ENCODE assay signal across 12 mouse cellular contexts in genomic region chr7:105777316-105777715, GRCm38 (mm10). TPM values are rescaled to one million over a fixed set of nuclear protein-coding genes. Genes with fewer than 3 reads are reported as not detected.
DNase-seq lines count a peak whose midpoint lies in the region; ATAC-seq and TF ChIP-seq lines count a peak whose summit lies in the region.
"Had no signal": no experiment of that assay in that cellular context is flagged by ENCODE, and none has a peak within 500 bp of the region (broad histone marks: within the 10 kb centered on the region; RNA-seq: fewer than 3 reads in every experiment).

No protein-coding gene starts in this region.

- H3K4me1 ChIP-seq in forebrain, embryonic 10.5 days: peaks cover 36% of the 10 kb centered on the region
- peaks cover 16% of the 10 kb centered on the region for H3K4me1 ChIP-seq in forebrain, embryonic 14.5 days (ENCODE audit: control insufficient read depth, insufficient read depth, low read length)
- H3K4me1 ChIP-seq in kidney, embryonic 14.5 days (ENCODE audit: control insufficient read depth, insufficient read depth, low read length): peaks cover 45% of the 10 kb centered on the region
- H3K4me1 ChIP-seq in heart, embryonic 16.5 days (ENCODE audit: control insufficient read depth, insufficient read depth, low read length): peaks cover 19% of the 10 kb centered on the region
- H3K4me1 ChIP-seq in liver, postnatal 0 days (ENCODE audit: insufficient read depth): peaks cover 15% of the 10 kb centered on the region

- no peak for ATAC-seq in forebrain, embryonic 14.5 days
- ATAC-seq in kidney, embryonic 14.5 days (ENCODE audit: low FRiP score, low TSS enrichment): no peak
- no peak for ATAC-seq in heart, embryonic 16.5 days (replicated peaks; ENCODE audit: extremely low read depth, insufficient read depth, low FRiP score)
- no peak for ATAC-seq in liver, postnatal 0 days

- TF ChIP-seq CTCF in liver, postnatal 0 days (IDR thresholded peaks at IDR 0.05; ENCODE audit: low read depth): no peak

- H3K9me3 ChIP-seq in forebrain, embryonic 10.5 days: no peaks in the 10 kb centered on the region
- H3K9me3 ChIP-seq in forebrain, embryonic 14.5 days (replicated peaks; ENCODE audit: control insufficient read depth, low read length): no peaks in the 10 kb centered on the region
- H3K9me3 ChIP-seq in kidney, embryonic 14.5 days (ENCODE audit: control insufficient read depth, low read length): no peaks in the 10 kb centered on the region
- no peaks in the 10 kb centered on the region for H3K9me3 ChIP-seq in heart, embryonic 16.5 days (replicated peaks; ENCODE audit: control insufficient read depth, low read length)
- no peaks in the 10 kb centered on the region for H3K9me3 ChIP-seq in liver, postnatal 0 days (ENCODE audit: low read length)
- H3K9me3 ChIP-seq: forebrain, embryonic 15.5 days; liver, embryonic 13.5 days; midbrain, embryonic 12.5 days had no signal

- no peaks in the 10 kb centered on the region for H3K79me2 ChIP-seq in macrophage (ENCODE audit: inconsistent target)

- H3K36me3 ChIP-seq in forebrain, embryonic 10.5 days (replicated peaks): peaks cover 72% of the 10 kb centered on the region
- H3K36me3 ChIP-seq in forebrain, embryonic 14.5 days (ENCODE audit: control insufficient read depth, insufficient read depth, low read length): peaks cover 81% of the 10 kb centered on the region
- peaks cover 31% of the 10 kb centered on the region for H3K36me3 ChIP-seq in kidney, embryonic 14.5 days (ENCODE audit: control insufficient read depth, insufficient read depth, low read length)
- peaks cover 5% of the 10 kb centered on the region; the same call in 1 of the 2 replicates for H3K36me3 ChIP-seq in heart, embryonic 16.5 days (ENCODE audit: control insufficient read depth, insufficient read depth)
- no peaks in the 10 kb centered on the region for H3K36me3 ChIP-seq in macrophage (ENCODE audit: inconsistent target)
- no peaks in the 10 kb centered on the region for H3K36me3 ChIP-seq in liver, postnatal 0 days (replicated peaks; ENCODE audit: insufficient read depth, low read length)
- H3K36me3 ChIP-seq: liver, embryonic 13.5 days had no signal

- WGBS in forebrain, embryonic 10.5 days: 89% methylated on average over 1 of the region's 1 CpGs
- WGBS in forebrain, embryonic 14.5 days: 91% methylated on average over 1 of the region's 1 CpGs
- WGBS in kidney, embryonic 14.5 days: 89% methylated on average over 1 of the region's 1 CpGs
- 84% methylated on average over 1 of the region's 1 CpGs for WGBS in heart, embryonic 16.5 days
- whole genome bisulfite sequencing in macrophage (ENCODE audit: missing documents): 88% methylated on average over 1 of the region's 1 CpGs
- 76% methylated on average over 1 of the region's 1 CpGs for WGBS in liver, postnatal 0 days (ENCODE audit: insufficient replicate concordance)

- no peak overlapping the region for H3K4me3 ChIP-seq in forebrain, embryonic 10.5 days
- H3K4me3 ChIP-seq in forebrain, embryonic 14.5 days (ENCODE audit: low read depth, low read length): no peak overlapping the region
- H3K4me3 ChIP-seq in kidney, embryonic 14.5 days (ENCODE audit: low read length): peak overlapping the region; percentile 18; the same call in 1 of the 2 replicates
- no peak overlapping the region for H3K4me3 ChIP-seq in heart, embryonic 16.5 days (ENCODE audit: low read length)
- H3K4me3 ChIP-seq in macrophage (ENCODE audit: inconsistent target): no peak overlapping the region
- no peak overlapping the region for H3K4me3 ChIP-seq in liver, postnatal 0 days (ENCODE audit: low read depth, low read length)
- H3K4me3 ChIP-seq: forebrain, embryonic 15.5 days; liver, embryonic 13.5 days; midbrain, embryonic 12.5 days had no signal

- DNase-seq in forebrain, embryonic 10.5 days (ENCODE audit: extremely low spot score, low spot score): no peak
- DNase-seq in forebrain, embryonic 14.5 days (ENCODE audit: low spot score): no peak
- no peak for DNase-seq in kidney, postnatal 25 days
- DNase-seq in liver, postnatal 0 days: no peak
- DNase-seq in kidney, adult 9 months: no peak
- DNase-seq: liver, embryonic 13.5 days; thymus, postnatal 36 days had no signal

- H3K4me2 ChIP-seq in forebrain, embryonic 14.5 days (ENCODE audit: low read length): no peak overlapping the region
- H3K4me2 ChIP-seq in kidney, embryonic 14.5 days (replicated peaks; ENCODE audit: low read depth, low read length): peak overlapping the region; percentile 33; the same call in 1 of the 2 replicates
- H3K4me2 ChIP-seq in heart, embryonic 16.5 days (ENCODE audit: low read depth, low read length): peak overlapping the region; percentile 49
- H3K4me2 ChIP-seq in liver, postnatal 0 days (ENCODE audit: low read depth, low read length): no peak overlapping the region
- H3K4me2 ChIP-seq: forebrain, embryonic 15.5 days had no signal

- no peak overlapping the region for H3K9ac ChIP-seq in forebrain, embryonic 14.5 days (ENCODE audit: low read length)
- no peak overlapping the region for H3K9ac ChIP-seq in kidney, embryonic 14.5 days (ENCODE audit: low read depth, low read length)
- H3K9ac ChIP-seq in heart, embryonic 16.5 days (ENCODE audit: low read length): no peak overlapping the region
- no peak overlapping the region for H3K9ac ChIP-seq in liver, postnatal 0 days (replicated peaks)
- H3K9ac ChIP-seq: forebrain, embryonic 15.5 days; liver, embryonic 13.5 days had no signal

- H3K27me3 ChIP-seq in forebrain, embryonic 10.5 days (ENCODE audit: poor library complexity, severe bottlenecking): no peaks in the 10 kb centered on the region
- H3K27me3 ChIP-seq in forebrain, embryonic 14.5 days (replicated peaks; ENCODE audit: control insufficient read depth, insufficient read depth, low read length): no peaks in the 10 kb centered on the region
- no peaks in the 10 kb centered on the region for H3K27me3 ChIP-seq in kidney, embryonic 14.5 days (ENCODE audit: control insufficient read depth, insufficient read depth, low read length)
- H3K27me3 ChIP-seq in heart, embryonic 16.5 days (ENCODE audit: control insufficient read depth, insufficient read depth, low read length): no peaks in the 10 kb centered on the region
- no peaks in the 10 kb centered on the region for H3K27me3 ChIP-seq in liver, postnatal 0 days (ENCODE audit: insufficient read depth, low read length)
- H3K27me3 ChIP-seq: forebrain, embryonic 15.5 days; midbrain, embryonic 12.5 days had no signal

- peak overlapping the region; percentile 81; the same call in 1 of the 2 replicates for H3K27ac ChIP-seq in forebrain, embryonic 10.5 days
- no peak overlapping the region for H3K27ac ChIP-seq in forebrain, embryonic 14.5 days (ENCODE audit: low read depth, low read length)
- H3K27ac ChIP-seq in kidney, embryonic 14.5 days (ENCODE audit: low read depth, low read length): peak overlapping the region; percentile 84; the same call in 1 of the 2 replicates
- peak overlapping the region; percentile 89; the same call in 1 of the 2 replicates for H3K27ac ChIP-seq in heart, embryonic 16.5 days (ENCODE audit: low read length)
- H3K27ac ChIP-seq in macrophage: peak overlapping the region; percentile 72
- H3K27ac ChIP-seq in liver, postnatal 0 days (ENCODE audit: low read depth): no peak overlapping the region
- H3K27ac ChIP-seq: midbrain, embryonic 12.5 days had no signal

- TF ChIP-seq EP300 in liver, postnatal 0 days (IDR thresholded peaks at IDR 0.05; ENCODE audit: low read depth): no peak

RNA-seq across cellular contexts. Expression of gene Dchs1, which starts 10.1 kb away (rescaled TPM):
- 8.8 and 9.9 TPM in 2 replicates for polyA plus RNA-seq in forebrain, embryonic 10.5 days (2016; fragmentation: Nextera tagmentation; extraction: Ambion mirVana)
- 18.3 and 21.7 TPM in 2 replicates for polyA plus RNA-seq in forebrain, embryonic 14.5 days (2014; fragmentation: Nextera tagmentation; extraction: Ambion mirVana)
- polyA plus RNA-seq in kidney, embryonic 14.5 days (2014; fragmentation: Nextera tagmentation; extraction: Ambion mirVana): 13.1 and 19.0 TPM in 2 replicates
- 3.1 and 4.3 TPM in 2 replicates for polyA plus RNA-seq in heart, embryonic 16.5 days (2015; fragmentation: Nextera tagmentation; extraction: Ambion mirVana)
- 1 to 10 TPM in 7 of 26 experiments, under 1 TPM in 19; 0.04 to 2.8 (median 0.68) TPM for total RNA-seq in macrophage (2018; cell fraction: chromatin; rRNA removed)
- 1 to 10 TPM in 7 of 26 experiments, under 1 TPM in 19; 0.29 to 1.6 (median 0.72) TPM for total RNA-seq in macrophage (2018; cell fraction: cytosol; rRNA removed)
- total RNA-seq in macrophage (2018; cell fraction: nucleus; rRNA removed): 1 to 10 TPM in 18 of 26 experiments, under 1 TPM in 8; 0.58 to 2.6 (median 1.2) TPM
- 0.27 to 1.4 TPM (median 0.47 TPM) in 3 replicates for polyA plus RNA-seq in macrophage (2018)
- polyA plus RNA-seq in liver, postnatal 0 days (2015; fragmentation: Nextera tagmentation; extraction: Ambion mirVana): 0.45 and 0.58 TPM in 2 replicates

RNA-seq across cellular contexts. Expression of gene Tpp1, which starts 25.3 kb away (rescaled TPM):
- polyA plus RNA-seq in forebrain, embryonic 10.5 days (2016; fragmentation: Nextera tagmentation; extraction: Ambion mirVana): 60.2 and 62.6 TPM in 2 replicates
- polyA plus RNA-seq in forebrain, embryonic 14.5 days (2014; fragmentation: Nextera tagmentation; extraction: Ambion mirVana): 41.1 and 44.3 TPM in 2 replicates
- 58.0 and 86.4 TPM in 2 replicates for polyA plus RNA-seq in kidney, embryonic 14.5 days (2014; fragmentation: Nextera tagmentation; extraction: Ambion mirVana)
- polyA plus RNA-seq in heart, embryonic 16.5 days (2015; fragmentation: Nextera tagmentation; extraction: Ambion mirVana): 74.6 and 77.5 TPM in 2 replicates
- total RNA-seq in macrophage (2018; cell fraction: chromatin; rRNA removed): 100 to 1,000 TPM in 18 of 26 experiments, 10 to 100 TPM in 8; 60.1 to 289 (median 140) TPM
- 100 to 1,000 TPM; 163 to 376 (median 225) TPM for total RNA-seq in macrophage (2018; cell fraction: cytosol; rRNA removed)
- 100 to 1,000 TPM in 25 of 26 experiments, 10 to 100 TPM in 1; 97.8 to 652 (median 294) TPM for total RNA-seq in macrophage (2018; cell fraction: nucleus; rRNA removed)
- polyA plus RNA-seq in macrophage (2018): 285 to 456 TPM (median 392 TPM) in 3 replicates
- polyA plus RNA-seq in liver, postnatal 0 days (2015; fragmentation: Nextera tagmentation; extraction: Ambion mirVana): 60.9 and 65.8 TPM in 2 replicates

RNA-seq across cellular contexts. Expression of gene Taf10, which starts 33.2 kb away (rescaled TPM):
- polyA plus RNA-seq in forebrain, embryonic 10.5 days (2016; fragmentation: Nextera tagmentation; extraction: Ambion mirVana): 178 and 183 TPM in 2 replicates
- 116 and 164 TPM in 2 replicates for polyA plus RNA-seq in forebrain, embryonic 14.5 days (2014; fragmentation: Nextera tagmentation; extraction: Ambion mirVana)
- 180 and 241 TPM in 2 replicates for polyA plus RNA-seq in kidney, embryonic 14.5 days (2014; fragmentation: Nextera tagmentation; extraction: Ambion mirVana)
- polyA plus RNA-seq in heart, embryonic 16.5 days (2015; fragmentation: Nextera tagmentation; extraction: Ambion mirVana): 89.0 and 94.2 TPM in 2 replicates
- total RNA-seq in macrophage (2018; cell fraction: chromatin; rRNA removed): 10 to 100 TPM in 20 of 26 experiments, 1 to 10 TPM in 6; 3.5 to 29.9 (median 15.4) TPM
- total RNA-seq in macrophage (2018; cell fraction: cytosol; rRNA removed): 100 to 1,000 TPM; 114 to 195 (median 148) TPM
- total RNA-seq in macrophage (2018; cell fraction: nucleus; rRNA removed): 10 to 100 TPM; 17.3 to 50.6 (median 30.9) TPM
- polyA plus RNA-seq in macrophage (2018): 97.6 to 148 TPM (median 122 TPM) in 3 replicates
- polyA plus RNA-seq in liver, postnatal 0 days (2015; fragmentation: Nextera tagmentation; extraction: Ambion mirVana): 104 and 110 TPM in 2 replicates

RNA-seq across cellular contexts. Expression of gene Mrpl17, which starts 33.6 kb away (rescaled TPM):
- polyA plus RNA-seq in forebrain, embryonic 10.5 days (2016; fragmentation: Nextera tagmentation; extraction: Ambion mirVana): 344 and 348 TPM in 2 replicates
- polyA plus RNA-seq in forebrain, embryonic 14.5 days (2014; fragmentation: Nextera tagmentation; extraction: Ambion mirVana): 182 and 221 TPM in 2 replicates
- 434 and 459 TPM in 2 replicates for polyA plus RNA-seq in kidney, embryonic 14.5 days (2014; fragmentation: Nextera tagmentation; extraction: Ambion mirVana)
- polyA plus RNA-seq in heart, embryonic 16.5 days (2015; fragmentation: Nextera tagmentation; extraction: Ambion mirVana): 210 and 235 TPM in 2 replicates
- total RNA-seq in macrophage (2018; cell fraction: chromatin; rRNA removed): 10 to 100 TPM in 19 of 26 experiments, 1 to 10 TPM in 7; 4.1 to 19.5 (median 11.0) TPM
- 10 to 100 TPM; 48.5 to 83.5 (median 65.6) TPM for total RNA-seq in macrophage (2018; cell fraction: cytosol; rRNA removed)
- total RNA-seq in macrophage (2018; cell fraction: nucleus; rRNA removed): 10 to 100 TPM in 24 of 26 experiments, 1 to 10 TPM in 2; 6.3 to 36.0 (median 16.1) TPM
- 39.9 to 175 TPM (median 79.2 TPM) in 3 replicates for polyA plus RNA-seq in macrophage (2018)
- polyA plus RNA-seq in liver, postnatal 0 days (2015; fragmentation: Nextera tagmentation; extraction: Ambion mirVana): 405 and 416 TPM in 2 replicates

RNA-seq across cellular contexts. Expression of gene Rrp8, which starts 40.1 kb away (rescaled TPM):
- polyA plus RNA-seq in forebrain, embryonic 10.5 days (2016; fragmentation: Nextera tagmentation; extraction: Ambion mirVana): 43.5 and 46.5 TPM in 2 replicates
- 19.3 and 20.3 TPM in 2 replicates for polyA plus RNA-seq in forebrain, embryonic 14.5 days (2014; fragmentation: Nextera tagmentation; extraction: Ambion mirVana)
- polyA plus RNA-seq in kidney, embryonic 14.5 days (2014; fragmentation: Nextera tagmentation; extraction: Ambion mirVana): 28.5 and 46.7 TPM in 2 replicates
- polyA plus RNA-seq in heart, embryonic 16.5 days (2015; fragmentation: Nextera tagmentation; extraction: Ambion mirVana): 21.7 and 22.2 TPM in 2 replicates
- total RNA-seq in macrophage (2018; cell fraction: chromatin; rRNA removed): 10 to 100 TPM in 21 of 26 experiments, 1 to 10 TPM in 5; 3.9 to 30.1 (median 17.4) TPM
- total RNA-seq in macrophage (2018; cell fraction: cytosol; rRNA removed): 10 to 100 TPM in 17 of 26 experiments, 1 to 10 TPM in 9; 7.1 to 17.9 (median 12.1) TPM
- 10 to 100 TPM in 12 of 26 experiments, 1 to 10 TPM in 14; 3.1 to 24.4 (median 9.5) TPM for total RNA-seq in macrophage (2018; cell fraction: nucleus; rRNA removed)
- polyA plus RNA-seq in macrophage (2018): 12.9 to 21.2 TPM (median 19.6 TPM) in 3 replicates
- polyA plus RNA-seq in liver, postnatal 0 days (2015; fragmentation: Nextera tagmentation; extraction: Ambion mirVana): 10.6 and 11.6 TPM in 2 replicates

Comparison
In these comparisons a context has a peak if more than half of its experiments do, and no peak if none do; other contexts are left out.
1. H3K27ac ChIP-seq: peak in forebrain, embryonic 10.5 days (single experiment), kidney, embryonic 14.5 days (single experiment), heart, embryonic 16.5 days (single experiment) and macrophage (single experiment); none in forebrain, embryonic 14.5 days (single experiment) and liver, postnatal 0 days (single experiment).
2. H3K4me2 ChIP-seq: peak in kidney, embryonic 14.5 days (single experiment) and heart, embryonic 16.5 days (single experiment); none in forebrain, embryonic 14.5 days (single experiment) and liver, postnatal 0 days (single experiment).